Mouse (Mus musculus): Measurements from ENCODE around the gene Mup15. TPM values are rescaled to one million over a fixed set of nuclear protein-coding genes. Genes with fewer than 3 reads are reported as not detected.
"Not testable (repeated sequence)": the region's sequence is repeated elsewhere in the genome, so short reads cannot be mapped to it uniquely, and the experiment has no call there.

Mup15 gene
- total RNA-seq (2012; rRNA removed), result not detected in 2 replicates
- not detected in 2 replicates for total RNA-seq (2014; rRNA removed)
- polyA plus RNA-seq (2012; ENCODE audit: insufficient read length, low read depth), result not detected in 2 replicates

DNA sequence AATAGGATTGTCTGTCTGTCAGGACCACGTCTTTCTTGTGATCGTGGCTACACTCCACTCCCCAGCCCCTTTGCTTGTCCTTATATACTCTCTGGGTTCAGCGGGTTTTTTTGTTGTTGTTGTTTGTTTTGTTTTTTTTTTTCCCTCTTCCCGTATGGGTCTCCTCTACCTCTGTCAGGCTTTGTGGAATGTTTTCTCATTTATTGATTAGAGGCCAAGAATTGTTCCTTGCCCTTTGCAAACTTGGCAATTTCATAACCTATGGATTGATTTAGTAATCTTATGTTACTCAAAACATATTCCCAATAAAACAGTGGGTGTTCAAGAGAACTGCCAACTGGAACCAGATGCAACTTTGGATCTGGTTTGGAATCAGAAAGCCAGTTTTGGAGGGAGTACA lies at the start of gene Mup15:
Gene Mup15 (minus strand): TSS at position 101 of the 400 bp plus-strand sequence.
- H3K4me2 ChIP-seq (ENCODE audit: insufficient read depth, low read depth, poor library complexity, severe bottlenecking); DNase-seq (ENCODE audit: extremely low read depth); H3K4me1 ChIP-seq (ENCODE audit: control insufficient read depth in 1 of 2, insufficient read depth in 2 of 2); H3K9ac ChIP-seq (ENCODE audit: insufficient read depth, low read depth); H3K27me3 ChIP-seq (replicated peaks); H3K4me3 ChIP-seq (replicated peaks in 1 of 3; ENCODE audit: low read depth in 2 of 3, low read length in 2 of 3, poor library complexity in 1 of 3); in situ Hi-C loops (cut with MboI; ENCODE audit: low pct_ligation_motif_present, low pct_unique_long_range_greater_than_20kb, low sequenced_read_pairs); H3K79me2 ChIP-seq (replicated peaks; ENCODE audit: control insufficient read depth, extremely low read depth, insufficient read depth, poor library complexity, severe bottlenecking); H3K36me3 ChIP-seq (replicated peaks in 1 of 2; ENCODE audit: control insufficient read depth in 1 of 2, insufficient read depth in 1 of 2, low read length in 1 of 2); H3K9me3 ChIP-seq (replicated peaks; ENCODE audit: low read length); dilution Hi-C loops (cut with MboI; ENCODE audit: extremely low pct_ligation_motif_present, extremely low pct_unique_long_range_greater_than_20kb, low sequenced_read_pairs); H3K27ac ChIP-seq (ENCODE audit: insufficient read depth, low read depth): not testable (repeated sequence)

Other genes starting within 250 kb of the Mup15 start
- not detected in 2 replicates for gene Mup13, start 211.5 kb downstream of the Mup15 start, total RNA-seq (2012; rRNA removed)
- gene Mup13, start 211.5 kb downstream of the Mup15 start, total RNA-seq (2014; rRNA removed), result not detected in 2 replicates
- gene Mup13, start 211.5 kb downstream of the Mup15 start, polyA plus RNA-seq (2012; ENCODE audit: insufficient read length, low read depth), result not detected in 2 replicates
- gene Mup14, start 135.7 kb downstream of the Mup15 start, total RNA-seq (2012; rRNA removed), result not detected in 2 replicates
- gene Mup14, start 135.7 kb downstream of the Mup15 start, total RNA-seq (2014; rRNA removed), result not detected in 2 replicates
- gene Mup14, start 135.7 kb downstream of the Mup15 start, polyA plus RNA-seq (2012; ENCODE audit: insufficient read length, low read depth), result not detected in 2 replicates
- gene Mup16, start 79.8 kb upstream of the Mup15 start, total RNA-seq (2012; rRNA removed), result not detected in 2 replicates
- not detected in 2 replicates for gene Mup16, start 79.8 kb upstream of the Mup15 start, total RNA-seq (2014; rRNA removed)
- not detected in 2 replicates for gene Mup16, start 79.8 kb upstream of the Mup15 start, polyA plus RNA-seq (2012; ENCODE audit: insufficient read length, low read depth)
- gene Mup17, start 156.1 kb upstream of the Mup15 start, total RNA-seq (2012; rRNA removed), result not detected in 2 replicates
- not detected in 2 replicates for gene Mup17, start 156.1 kb upstream of the Mup15 start, total RNA-seq (2014; rRNA removed)
- gene Mup17, start 156.1 kb upstream of the Mup15 start, polyA plus RNA-seq (2012; ENCODE audit: insufficient read length, low read depth), result not detected in 2 replicates
- gene Mup18, start 234.4 kb upstream of the Mup15 start, total RNA-seq (2012; rRNA removed), result not detected in 2 replicates
- not detected in 2 replicates for gene Mup18, start 234.4 kb upstream of the Mup15 start, total RNA-seq (2014; rRNA removed)
- gene Mup18, start 234.4 kb upstream of the Mup15 start, polyA plus RNA-seq (2012; ENCODE audit: insufficient read length, low read depth), result not detected in 2 replicates